Mouse (Mus musculus) splenic B cell, adult 2 months (primary cell): ENCODE measurements around the gene Alg9.
"Not testable (repeated sequence)": the region's sequence is repeated elsewhere in the genome, so short reads cannot be mapped to it uniquely, and the experiment has no call there.

Experiments
- DNase-seq: peaks from one replicate; pipeline ENCODE4 v3.0.0-alpha.2; 2011; ENCODE audit warnings: low read depth, low spot score
- H3K27me3 ChIP-seq: 2 replicates; pipeline ENCODE4 v1.6.1; 2012; ENCODE audit warnings: mild to moderate bottlenecking, low read length, moderate library complexity, mixed read lengths; ENCODE audit not compliant: control insufficient read depth, poor library complexity, insufficient read depth, severe bottlenecking
- H3K36me3 ChIP-seq: 2 replicates; pipeline ENCODE4 v1.6.1; 2012; ENCODE audit warnings: mild to moderate bottlenecking, low read length, moderate library complexity, mixed read lengths; ENCODE audit not compliant: control insufficient read depth, poor library complexity, insufficient read depth, severe bottlenecking

Alg9 gene

GRCm38 (mm10) chr9:50816512-50816911 lies 41.7 kb downstream of the Alg9 start:
- DNase-seq = no peak
- Histone ChIP-seq H3K27me3 (no peaks in the 10 kb centered on the region), H3K36me3 (0 out of 2 replicates have a peak, but pooled peaks cover 1% of the 10 kb centered on the region)

- peak; percentile 9 for DNase-seq
- Histone ChIP-seq H3K27me3 (no peaks in the 10 kb centered on the region), H3K36me3 (0 out of 2 replicates have a peak, but pooled peaks cover 1% of the 10 kb centered on the region)
These were observed 43.2 kb downstream of the Alg9 start for GRCm38 (mm10) chr9:50818050-50818449.

GRCm38 (mm10) chr9:50819716-50820115 lies 44.9 kb downstream of the Alg9 start:
- H3K27me3 ChIP-seq = no peaks in the 10 kb centered on the region
- H3K36me3 ChIP-seq = 0 out of 2 replicates have a peak, but pooled peaks cover 4% of the 10 kb centered on the region
- no peak for DNase-seq

GRCm38 (mm10) chr9:50821651-50822050 lies 46.8 kb downstream of the Alg9 start:
- DNase-seq = no peak
- 0 out of 2 replicates have a peak, but pooled peaks cover 4% of the 10 kb centered on the region for H3K36me3 ChIP-seq
- H3K27me3 ChIP-seq = no peaks in the 10 kb centered on the region

- no peaks in the 10 kb centered on the region for H3K27me3 ChIP-seq
- H3K36me3 ChIP-seq = 0 out of 2 replicates have a peak, but pooled peaks cover 4% of the 10 kb centered on the region
- DNase-seq = no peak
These were observed 47.4 kb downstream of the Alg9 start for GRCm38 (mm10) chr9:50822216-50822615.

GRCm38 (mm10) chr9:50823779-50824453 lies 49.1 kb downstream of the Alg9 start:
- 0 out of 2 replicates have a peak, but pooled peaks cover 4% of the 10 kb centered on the region for H3K36me3 ChIP-seq
- no peak for DNase-seq

GRCm38 (mm10) chr9:50831514-50831913 lies 56.7 kb downstream of the Alg9 start:
- H3K36me3 ChIP-seq = no peaks in the 10 kb centered on the region
- no peaks in the 10 kb centered on the region for H3K27me3 ChIP-seq
- DNase-seq = no peak

More at GRCm38 (mm10) chr9:50823779-50824453, 49.1 kb downstream of the Alg9 start:
- no peaks in the 10 kb centered on the region for H3K27me3 ChIP-seq

GRCm38 (mm10) chr9:50832162-50832561 lies 57.3 kb downstream of the Alg9 start:
- Histone ChIP-seq H3K36me3 (no peaks in the 10 kb centered on the region), H3K27me3 (no peaks in the 10 kb centered on the region)
- DNase-seq = no peak

- DNase-seq, H3K36me3 ChIP-seq, H3K27me3 ChIP-seq: not testable (repeated sequence)
These were observed 57.8 kb downstream of the Alg9 start for GRCm38 (mm10) chr9:50832582-50832981.

- DNase-seq = no peak
- Histone ChIP-seq H3K27me3 (no peaks in the 10 kb centered on the region), H3K36me3 (no peaks in the 10 kb centered on the region)
These were observed 59.0 kb downstream of the Alg9 start for GRCm38 (mm10) chr9:50833786-50834185.

- no peak for DNase-seq
- no peaks in the 10 kb centered on the region for H3K36me3 ChIP-seq
- no peaks in the 10 kb centered on the region for H3K27me3 ChIP-seq
These were observed 60.4 kb downstream of the Alg9 start for GRCm38 (mm10) chr9:50835068-50835705.

- no peak for DNase-seq
- Histone ChIP-seq H3K36me3 (no peaks in the 10 kb centered on the region), H3K27me3 (no peaks in the 10 kb centered on the region)
These were observed 61.3 kb downstream of the Alg9 start for GRCm38 (mm10) chr9:50836097-50836496.

- Histone ChIP-seq H3K36me3 (no peaks in the 10 kb centered on the region), H3K27me3 (no peaks in the 10 kb centered on the region)
- peak; percentile 34 for DNase-seq
These were observed 66.4 kb downstream of the Alg9 start for GRCm38 (mm10) chr9:50841079-50841789.

- H3K27me3 ChIP-seq = no peaks in the 10 kb centered on the region
- no peak for DNase-seq
- H3K36me3 ChIP-seq = no peaks in the 10 kb centered on the region
These were observed 70.3 kb downstream of the Alg9 start, which contains the start of gene Ppp2r1b for GRCm38 (mm10) chr9:50845081-50845480. TSS of gene Ppp2r1b (plus strand) at chr9:50845301.

- no peaks in the 10 kb centered on the region for H3K27me3 ChIP-seq
- H3K36me3 ChIP-seq = no peaks in the 10 kb centered on the region
- DNase-seq = no peak
These were observed 70.7 kb downstream of the Alg9 start for GRCm38 (mm10) chr9:50845547-50845946.
